ENCODE assay signal across 33 mouse cellular contexts in genomic region chr2:129556081-129556480, GRCm38 (mm10). TPM values are rescaled to one million over a fixed set of nuclear protein-coding genes. Genes with fewer than 3 reads are reported as not detected.
"Had no signal": no experiment of that assay in that cellular context is flagged by ENCODE, and none has a peak within 500 bp of the region (broad histone marks: within the 10 kb centered on the region; RNA-seq: fewer than 3 reads in every experiment).

No protein-coding gene starts in this region.

- H3K27me3 ChIP-seq: heart, embryonic 15.5 days; kidney, embryonic 15.5 days; limb, embryonic 13.5 days; limb, embryonic 15.5 days had no signal

- H3K36me3 ChIP-seq: heart, embryonic 13.5 days; heart, embryonic 15.5 days; kidney, embryonic 15.5 days; limb, embryonic 13.5 days; limb, embryonic 15.5 days had no signal

- H3K9me3 ChIP-seq: heart, embryonic 13.5 days; heart, embryonic 15.5 days; kidney, embryonic 15.5 days; limb, embryonic 13.5 days; limb, embryonic 15.5 days had no signal

- H3K4me2 ChIP-seq: heart, embryonic 11.5 days; heart, embryonic 13.5 days; heart, embryonic 15.5 days; hindbrain, embryonic 14.5 days; kidney, embryonic 15.5 days; limb, embryonic 13.5 days; limb, embryonic 15.5 days had no signal

- ATAC-seq: forebrain, postnatal 0 days; intestine, embryonic 16.5 days had no signal

- H3K4me3 ChIP-seq: gastrocnemius, adult 2 months; heart, adult 2 months; heart, embryonic 13.5 days; heart, embryonic 15.5 days; kidney, embryonic 15.5 days; limb, embryonic 13.5 days; limb, embryonic 15.5 days had no signal

- H3K9ac ChIP-seq: forebrain, postnatal 0 days; heart, embryonic 13.5 days; heart, embryonic 15.5 days; hindbrain, embryonic 14.5 days; kidney, embryonic 15.5 days; limb, embryonic 13.5 days; limb, embryonic 15.5 days had no signal

- DNase-seq: forebrain, postnatal 0 days; gastrocnemius, adult 2 months; gastrocnemius, postnatal 14 days; gastrocnemius, postnatal 36 days; heart, adult 11 months; heart, adult 2 months; heart, postnatal 14 days; heart, postnatal 36 days; kidney, adult 11 months; kidney, adult 2 months; kidney, adult 9 months; kidney, postnatal 14 days; kidney, postnatal 36 days; layer of hippocampus, adult 9-11 months; layer of hippocampus, postnatal 36 days; left cerebral cortex, postnatal 4 days had no signal

- H3K27ac ChIP-seq: gastrocnemius, adult 2 months; heart, adult 2 months; heart, embryonic 13.5 days; heart, embryonic 15.5 days; hindbrain, embryonic 14.5 days; kidney, embryonic 15.5 days; kidney, postnatal 0 days; limb, embryonic 13.5 days; limb, embryonic 15.5 days had no signal

RNA-seq across cellular contexts. Expression of gene F830045P16Rik, which starts 19.7 kb away (rescaled TPM):
- total RNA-seq: forebrain, postnatal 0 days; gastrocnemius, adult 2 months; gastrocnemius, postnatal 14 days; gastrocnemius, postnatal 36 days; hematopoietic stem cell, adult 5-6 weeks; liver, adult 2 months had no signal
- polyA plus RNA-seq: forebrain, postnatal 0 days; gonadal fat pad, adult 2 months; heart, adult 2 months; heart, embryonic 11.5 days; heart, embryonic 13.5 days; heart, embryonic 15.5 days; heart, postnatal 0 days; hindbrain, embryonic 11.5 days; hindbrain, embryonic 14.5 days; intestine, embryonic 14.5 days; intestine, embryonic 16.5 days; kidney, adult 2 months; kidney, postnatal 0 days; large intestine, adult 2 months; limb, embryonic 11.5 days; liver, adult 2 months had no signal
